ENCODE assay signal across 8 mouse cellular contexts in genomic region chr1:63129857-63130690, GRCm38 (mm10). TPM values are rescaled to one million over a fixed set of nuclear protein-coding genes. Genes with fewer than 3 reads are reported as not detected.
DNase-seq lines count a peak whose midpoint lies in the region.

No protein-coding gene starts in this region.

- no peaks in the 10 kb centered on the region for H3K79me2 ChIP-seq in macrophage (ENCODE audit: inconsistent target)

- 6% methylated on average over 11 of the region's 18 CpGs for WGBS in macrophage (ENCODE audit: missing documents)

- DNase-seq in kidney, adult 11 months, result peak; percentile 63
- DNase-seq in kidney, postnatal 10 days, result no peak
- peak; percentile 37 to 52 for DNase-seq in kidney, adult 8-10 months
- peak; percentile 8 to 29 for DNase-seq in thymus, postnatal 36 days
- no peak for DNase-seq in left cerebral cortex, postnatal 14 days (ENCODE audit: low spot score in 2 of 2)
- no peak for DNase-seq in testis, postnatal 14 days (ENCODE audit: low spot score)

- intact Hi-C loops in left cerebral cortex, postnatal 14 days (cut with DNase I), result no loop called here

- peaks cover 24% of the 10 kb centered on the region for H3K36me3 ChIP-seq in erythroblast, embryonic 14.5 days (ENCODE audit: control insufficient read depth)
- 0 out of 2 replicates have a peak, but pooled peaks cover 5% of the 10 kb centered on the region for H3K36me3 ChIP-seq in macrophage (ENCODE audit: inconsistent target)

- no peaks in the 10 kb centered on the region for H3K27me3 ChIP-seq in erythroblast, embryonic 14.5 days (ENCODE audit: control insufficient read depth)

- peaks cover 23% of the 10 kb centered on the region for H3K4me1 ChIP-seq in erythroblast, embryonic 14.5 days (ENCODE audit: control insufficient read depth)

- H3K4me3 ChIP-seq in erythroblast, embryonic 14.5 days (replicated peaks), result peak overlapping the region; percentile 62
- H3K4me3 ChIP-seq in macrophage (ENCODE audit: inconsistent target), result peak overlapping the region; percentile 19; the same call in 1 of the 2 replicates

- H3K9me3 ChIP-seq in erythroblast, embryonic 14.5 days (ENCODE audit: control insufficient read depth, low read length), result no peaks in the 10 kb centered on the region

- peak overlapping the region; percentile 46 for H3K27ac ChIP-seq in macrophage

RNA-seq across cellular contexts. Expression of gene Ino80d, which starts 15.6 kb away (rescaled TPM):
- polyA plus RNA-seq in erythroblast, embryonic 14.5 days (2012), result 0.24 and 0.26 TPM in 2 replicates
- total RNA-seq in macrophage (2018; cell fraction: chromatin; rRNA removed), result 100 to 1,000 TPM in 9 of 26 experiments, 10 to 100 TPM in 17; 65.4 to 185 (median 91.0) TPM
- 10 to 100 TPM; 19.3 to 40.1 (median 24.8) TPM for total RNA-seq in macrophage (2018; cell fraction: cytosol; rRNA removed)
- total RNA-seq in macrophage (2018; cell fraction: nucleus; rRNA removed), result 100 to 1,000 TPM in 3 of 26 experiments, 10 to 100 TPM in 23; 53.0 to 142 (median 67.5) TPM
- 6.5 to 8.3 TPM (median 7.6 TPM) in 3 replicates for polyA plus RNA-seq in macrophage (2018)
- 10 to 100 TPM; 27.4 to 29.6 TPM for total RNA-seq in left cerebral cortex, postnatal 14 days (2021)

RNA-seq across cellular contexts. Expression of gene Eef1b2, which starts 46.6 kb away (rescaled TPM):
- 18.7 and 24.8 TPM in 2 replicates for polyA plus RNA-seq in erythroblast, embryonic 14.5 days (2012)
- 100 to 1,000 TPM in 1 of 26 experiments, 10 to 100 TPM in 25; 37.5 to 175 (median 62.4) TPM for total RNA-seq in macrophage (2018; cell fraction: chromatin; rRNA removed)
- total RNA-seq in macrophage (2018; cell fraction: cytosol; rRNA removed), result 100 to 1,000 TPM; 216 to 632 (median 346) TPM
- total RNA-seq in macrophage (2018; cell fraction: nucleus; rRNA removed), result 100 to 1,000 TPM in 25 of 26 experiments, 10 to 100 TPM in 1; 89.1 to 218 (median 124) TPM
- polyA plus RNA-seq in macrophage (2018), result 300 to 616 TPM (median 554 TPM) in 3 replicates
- 100 to 1,000 TPM; 353 to 356 TPM for total RNA-seq in left cerebral cortex, postnatal 14 days (2021)

RNA-seq across cellular contexts. Expression of gene Ndufs1, which starts 46.6 kb away (rescaled TPM):
- 1.4 and 2.1 TPM in 2 replicates for polyA plus RNA-seq in erythroblast, embryonic 14.5 days (2012)
- 100 to 1,000 TPM in 13 of 26 experiments, 10 to 100 TPM in 13; 40.6 to 152 (median 101) TPM for total RNA-seq in macrophage (2018; cell fraction: chromatin; rRNA removed)
- 10 to 100 TPM; 41.0 to 71.6 (median 55.6) TPM for total RNA-seq in macrophage (2018; cell fraction: cytosol; rRNA removed)
- 100 to 1,000 TPM in 6 of 26 experiments, 10 to 100 TPM in 20; 44.5 to 125 (median 70.9) TPM for total RNA-seq in macrophage (2018; cell fraction: nucleus; rRNA removed)
- polyA plus RNA-seq in macrophage (2018), result 58.7 to 68.9 TPM (median 67.2 TPM) in 3 replicates
- 100 to 1,000 TPM; 151 to 152 TPM for total RNA-seq in left cerebral cortex, postnatal 14 days (2021)

Comparison
In these comparisons a context has a peak if more than half of its experiments do, and no peak if none do; other contexts are left out.
1. DNase-seq: peak in kidney, adult 11 months (single experiment), kidney, adult 8-10 months (2 of 2) and thymus, postnatal 36 days (2 of 2); none in kidney, postnatal 10 days (single experiment), left cerebral cortex, postnatal 14 days (0 of 2) and testis, postnatal 14 days (single experiment).
2. RNA of gene Eef1b2, which starts 46.6 kb away (polyA plus RNA-seq): 300 to 616 TPM in macrophage; 18.7 to 24.8 TPM in erythroblast, embryonic 14.5 days; every median in the first group is over 10 times any median in the second.
3. RNA of gene Ndufs1, which starts 46.6 kb away (polyA plus RNA-seq): 58.7 to 68.9 TPM in macrophage; 1.4 to 2.1 TPM in erythroblast, embryonic 14.5 days; every median in the first group is over 10 times any median in the second.